Mouse (Mus musculus): Measurements from ENCODE around the gene Ino80d.

Gene Ino80d

GRCm38 (mm10) chr1:63107614-63108327 lies 6.7 kb downstream of the Ino80d start:
- DNase-seq (ENCODE audit: low read depth, low spot score), result no peak

- no peak for DNase-seq (ENCODE audit: low read depth, low spot score)
Observed at GRCm38 (mm10) chr1:63102758-63103451, 11.6 kb downstream of the Ino80d start.

- no peak for DNase-seq (ENCODE audit: low read depth, low spot score)
Observed at GRCm38 (mm10) chr1:63100196-63100595, 14.3 kb downstream of the Ino80d start.

GRCm38 (mm10) chr1:63098831-63099230 lies 15.6 kb downstream of the Ino80d start:
- DNase-seq (ENCODE audit: low read depth, low spot score), result no peak

DNA sequence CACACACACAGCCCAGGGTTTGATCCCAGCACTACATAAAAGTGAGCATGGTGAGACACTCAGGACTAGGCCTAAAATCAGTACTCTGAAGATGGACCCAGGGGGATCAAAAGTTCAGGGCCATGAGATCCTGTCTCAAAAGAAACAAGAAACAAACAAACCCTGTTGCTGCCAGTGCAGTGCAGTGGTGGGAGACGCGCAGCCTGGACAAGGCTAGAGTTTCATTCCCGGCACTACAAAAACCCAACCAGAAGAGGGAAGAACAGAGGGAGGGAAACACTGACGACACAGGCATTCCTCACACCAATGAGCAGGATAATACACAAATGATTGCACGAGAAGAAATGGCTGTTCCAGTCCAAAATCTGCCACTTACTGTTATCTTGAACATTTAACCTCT lies 18.4 kb downstream of the Ino80d start:
- DNase-seq (ENCODE audit: low read depth, low spot score), result no peak

DNA sequence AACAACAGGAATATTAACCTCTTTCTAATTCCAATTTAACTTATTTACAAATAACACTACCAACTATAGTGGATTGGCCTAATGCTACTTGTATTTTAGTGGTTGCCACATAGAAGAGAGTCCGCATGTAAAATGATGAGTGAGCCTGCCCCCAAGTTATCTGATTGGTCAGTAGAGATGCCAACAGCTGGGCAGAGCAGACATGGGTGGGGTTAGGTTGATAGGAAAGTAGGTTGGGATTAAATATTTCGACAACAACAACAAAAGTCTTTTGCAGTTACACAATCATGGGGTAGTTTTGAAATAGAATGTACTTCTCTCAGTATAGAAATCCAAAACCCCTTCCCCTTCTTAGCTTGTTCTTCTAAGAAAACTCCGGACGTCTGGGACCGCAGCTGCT lies 24.7 kb downstream of the Ino80d start:
- DNase-seq (ENCODE audit: low read depth, low spot score), result no peak

- DNase-seq (ENCODE audit: low read depth, low spot score), result no peak
Observed at GRCm38 (mm10) chr1:63088614-63089013, 25.9 kb downstream of the Ino80d start.

- no peak for DNase-seq (ENCODE audit: low read depth, low spot score)
Observed at GRCm38 (mm10) chr1:63080277-63080676, 34.2 kb downstream of the Ino80d start.

- DNase-seq (ENCODE audit: low read depth, low spot score), result no peak
Observed at GRCm38 (mm10) chr1:63076383-63076782, 38.1 kb downstream of the Ino80d start.

DNA sequence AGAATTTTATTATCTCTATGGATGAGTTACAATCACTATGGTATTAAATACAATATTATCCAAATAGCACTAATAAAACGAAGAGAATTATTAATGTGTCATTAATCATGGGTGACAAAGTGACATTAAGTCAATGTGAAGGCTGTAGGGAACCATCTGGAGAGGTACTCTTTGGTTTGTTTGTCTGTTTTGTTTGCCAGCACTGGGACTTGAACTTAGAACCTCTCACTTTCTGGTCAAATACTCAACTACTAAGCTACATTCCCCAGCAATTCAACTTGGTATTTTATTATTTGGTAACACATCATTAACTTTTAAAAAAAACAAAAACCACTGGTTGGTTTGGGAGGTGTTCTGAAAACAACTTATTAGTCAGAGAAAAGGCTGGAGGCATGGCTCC lies 43.1 kb downstream of the Ino80d start:
- no peak for DNase-seq (ENCODE audit: low read depth, low spot score)

GRCm38 (mm10) chr1:63058361-63058760 lies 56.1 kb downstream of the Ino80d start:
- no peak for DNase-seq (ENCODE audit: low read depth, low spot score)

DNA sequence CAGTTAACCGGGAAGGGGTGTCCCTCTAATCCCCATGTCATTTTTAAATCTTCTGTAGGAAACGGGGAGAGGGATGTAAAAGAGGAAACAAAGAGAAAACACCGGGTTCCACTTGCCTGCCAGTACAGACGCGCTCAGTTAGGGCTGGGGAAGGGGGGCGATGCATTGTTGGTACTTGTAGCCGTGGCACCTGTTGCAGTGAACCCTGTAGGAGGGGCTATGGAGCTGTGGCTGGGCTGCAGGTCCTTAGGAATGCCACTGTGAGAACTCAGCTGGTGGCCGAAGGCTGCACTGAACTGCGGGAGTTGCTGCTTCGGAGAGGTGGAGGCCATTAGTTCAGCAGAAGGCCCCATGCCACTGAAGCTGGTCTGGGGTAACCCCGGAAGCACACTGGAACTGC lies 56.6 kb downstream of the Ino80d start:
- DNase-seq (ENCODE audit: low read depth, low spot score), result no peak

DNA sequence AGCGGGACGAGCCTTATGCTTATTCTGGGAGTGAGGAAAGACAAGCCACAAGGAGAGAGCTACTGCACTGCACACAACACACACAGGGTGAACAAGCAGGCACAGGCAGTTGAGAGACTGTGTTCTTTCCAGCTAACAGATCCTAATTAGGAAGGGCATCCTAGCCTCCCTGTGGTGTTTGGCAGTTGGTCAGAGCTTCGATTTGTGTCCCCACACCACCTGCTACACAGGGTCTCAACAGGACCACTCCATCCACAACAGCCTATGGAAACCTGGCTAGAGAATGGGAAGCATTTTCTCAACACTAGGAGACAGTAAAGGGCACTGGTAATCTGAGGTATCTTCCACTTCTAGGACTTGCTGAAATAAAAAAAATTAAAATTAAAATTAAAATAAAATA lies 57.1 kb downstream of the Ino80d start:
- no peak for DNase-seq (ENCODE audit: low read depth, low spot score)

GRCm38 (mm10) chr1:63055386-63055785 lies 59.1 kb downstream of the Ino80d start:
- DNase-seq (ENCODE audit: low read depth, low spot score), result no peak

- DNase-seq (ENCODE audit: low read depth, low spot score), result no peak
Observed at GRCm38 (mm10) chr1:63050866-63051265, 63.6 kb downstream of the Ino80d start.

- DNase-seq (ENCODE audit: low read depth, low spot score), result no peak
Observed at GRCm38 (mm10) chr1:63049977-63050376, 64.5 kb downstream of the Ino80d start.

DNA sequence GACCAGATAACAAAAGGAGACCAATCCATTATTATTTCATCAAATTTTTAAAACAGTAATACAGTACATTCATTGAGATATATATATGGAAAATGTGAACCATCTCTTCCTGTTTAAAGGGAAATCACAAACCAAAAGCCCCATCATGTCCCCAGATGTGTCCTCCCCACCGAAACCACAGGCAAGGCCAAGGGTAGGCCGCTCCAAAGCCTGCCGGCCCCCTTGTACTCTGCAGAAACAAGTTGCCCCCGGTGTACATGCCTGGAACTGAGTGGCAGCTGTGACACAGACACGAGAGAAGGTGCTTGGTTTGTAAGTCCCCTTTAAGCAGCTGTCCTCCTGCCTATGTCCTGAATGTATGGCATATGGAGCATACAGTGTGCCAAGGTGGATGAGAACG lies 66.5 kb downstream of the Ino80d start:
- DNase-seq (ENCODE audit: low read depth, low spot score), result no peak

- DNase-seq (ENCODE audit: low read depth, low spot score), result no peak
Observed at GRCm38 (mm10) chr1:63032929-63033328, 81.5 kb downstream of the Ino80d start.

- no peak for DNase-seq (ENCODE audit: low read depth, low spot score)
Observed at GRCm38 (mm10) chr1:63019916-63020315, 94.6 kb downstream of the Ino80d start.

DNA sequence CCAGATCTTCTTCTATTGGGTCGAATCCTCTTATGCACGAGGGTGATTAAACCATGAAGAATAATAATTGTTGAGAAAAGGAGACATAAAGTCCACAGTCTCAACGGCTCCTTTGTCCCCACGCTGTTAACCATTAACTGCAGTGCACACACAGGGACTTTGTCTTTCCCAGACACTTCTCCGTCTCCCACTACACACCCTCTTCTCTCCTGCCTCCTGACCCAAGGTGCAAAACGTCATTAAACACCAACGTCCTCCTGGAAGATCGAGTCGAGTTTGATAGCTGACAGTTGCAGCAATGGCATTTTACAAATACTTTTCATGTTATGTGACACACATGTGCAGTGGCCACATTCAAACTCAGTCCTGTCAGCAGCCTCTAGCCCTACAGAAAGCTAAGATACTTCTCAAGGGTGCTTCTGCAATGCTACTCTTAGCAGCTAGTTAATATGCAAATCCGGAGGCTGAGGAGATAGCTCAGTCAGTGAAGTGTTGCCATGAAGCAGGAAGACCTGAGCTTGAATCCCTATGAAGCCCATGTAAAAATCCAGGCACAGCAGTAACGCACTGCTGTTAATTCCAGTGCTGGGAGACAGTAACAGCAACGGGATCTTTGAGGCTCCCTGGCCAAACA lies 109.3 kb downstream of the Ino80d start:
- no peak for DNase-seq (ENCODE audit: low read depth, low spot score)

GRCm38 (mm10) chr1:63001874-63002273 lies 112.6 kb downstream of the Ino80d start:
- DNase-seq (ENCODE audit: low read depth, low spot score), result no peak

DNA sequence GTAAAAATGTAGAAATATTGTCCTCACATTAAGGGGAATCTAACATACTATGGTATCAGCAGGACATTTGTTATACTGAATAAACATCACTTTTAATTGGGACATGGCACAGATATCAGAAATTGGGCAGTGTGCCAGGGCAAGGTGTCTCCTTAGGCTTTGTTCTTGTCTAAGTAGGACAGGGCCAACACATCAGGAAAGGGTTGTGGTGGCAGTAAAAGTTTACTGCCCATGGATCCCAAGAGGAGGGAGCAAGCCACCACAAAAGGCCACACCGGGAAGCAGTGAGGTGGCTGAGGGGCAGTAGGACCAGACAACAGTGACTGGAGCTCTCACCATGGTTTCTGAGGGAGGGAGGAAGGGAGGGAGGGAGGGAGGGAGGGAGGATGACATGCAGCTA lies 121.1 kb downstream of the Ino80d start:
- no peak for DNase-seq (ENCODE audit: low read depth, low spot score)

DNA sequence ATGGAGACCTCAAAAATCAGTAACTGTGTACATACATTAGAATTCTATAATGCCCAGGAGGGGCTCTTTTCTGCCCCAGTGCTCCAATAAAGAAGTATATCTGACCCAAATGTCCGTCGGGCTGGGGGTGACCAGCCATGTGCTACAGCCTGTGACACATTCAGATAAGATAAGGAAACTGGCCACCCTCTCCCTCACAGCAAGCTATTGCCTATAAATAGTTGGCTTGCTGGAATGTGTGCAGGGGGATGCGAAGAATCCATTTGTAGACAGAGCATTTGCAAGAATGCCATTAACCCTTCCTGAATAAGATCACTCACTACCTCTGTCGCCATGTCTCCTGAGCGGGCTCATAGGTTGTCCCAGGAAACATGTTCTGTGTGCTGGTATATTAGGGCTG lies 121.8 kb downstream of the Ino80d start:
- no peak for DNase-seq (ENCODE audit: low read depth, low spot score)

Measured in retina, postnatal 7 days (tissue).